Mouse (Mus musculus): Measurements from ENCODE around the gene Npsr1.

Gene Npsr1

GRCm38 (mm10) chr9:24097696-24098095, at the start of gene Npsr1:
Gene Npsr1, plus strand, starts transcription at chr9:24097996.
- in situ Hi-C loops (cut with MseI, MboI), result no loop called here

DNA sequence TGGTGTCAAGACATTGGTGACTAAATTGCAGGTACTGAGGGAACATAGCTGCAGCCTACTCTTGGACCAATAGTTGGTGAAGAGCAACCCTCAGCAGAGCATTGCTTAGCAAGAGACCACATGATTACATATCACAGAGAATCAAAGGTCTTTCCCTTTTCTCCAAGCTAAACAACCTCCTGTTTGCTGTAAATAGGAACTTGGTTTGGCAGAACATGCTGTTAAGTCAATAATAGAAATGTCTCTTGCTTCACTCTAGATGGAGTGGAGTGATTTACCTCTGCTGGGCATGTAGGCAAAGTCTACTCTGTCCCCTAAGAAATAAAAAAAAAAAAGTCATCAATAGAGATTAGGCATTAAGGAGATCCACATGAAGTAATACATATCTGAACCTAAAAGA, 46.3 kb upstream of the Npsr1 start:
- in situ Hi-C loops (cut with MseI, MboI), result no loop called here

GRCm38 (mm10) chr9:24063251-24063650, 34.5 kb upstream of the Npsr1 start:
- in situ Hi-C loops (cut with MseI, MboI), result no loop called here

DNA sequence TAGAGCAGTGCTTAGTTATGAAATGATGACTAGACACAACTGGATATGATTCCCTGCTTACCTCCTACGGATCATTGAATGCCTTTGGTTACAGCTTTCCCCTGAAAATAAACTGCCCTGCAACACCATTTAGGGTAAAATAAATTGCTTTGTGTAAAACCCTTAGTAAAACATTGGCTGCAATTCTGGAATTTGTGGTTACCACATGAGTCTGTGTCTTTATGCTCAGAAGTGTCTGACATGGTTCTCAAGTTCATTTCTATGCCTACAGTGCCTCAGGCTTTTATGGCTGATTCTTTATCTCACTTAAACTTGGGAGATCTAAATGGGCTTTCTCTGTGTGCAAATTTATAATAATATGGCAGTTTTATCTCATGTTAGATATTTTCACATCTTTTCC, 26.1 kb upstream of the Npsr1 start:
- in situ Hi-C loops (cut with MseI, MboI), result no loop called here

DNA sequence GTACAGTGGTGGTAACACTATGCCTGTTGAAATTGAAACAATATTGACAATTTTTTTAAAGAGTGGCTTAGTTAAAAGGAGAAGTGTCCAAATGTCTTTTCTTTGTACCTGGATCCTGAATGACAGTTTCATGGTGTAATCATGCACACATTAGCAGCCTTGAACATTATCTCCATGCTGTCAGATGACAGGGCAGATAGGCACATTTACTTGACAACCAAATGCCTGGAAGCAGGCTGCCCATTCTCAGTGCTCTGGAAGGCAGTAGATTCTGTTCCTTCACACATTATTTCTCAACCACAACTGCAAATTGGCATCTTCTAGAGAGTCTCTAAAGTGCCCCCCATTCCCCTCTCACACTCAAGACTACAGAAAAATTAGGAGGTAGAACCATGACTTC, 20.2 kb upstream of the Npsr1 start:
- in situ Hi-C loops (cut with MseI, MboI), result no loop called here

DNA sequence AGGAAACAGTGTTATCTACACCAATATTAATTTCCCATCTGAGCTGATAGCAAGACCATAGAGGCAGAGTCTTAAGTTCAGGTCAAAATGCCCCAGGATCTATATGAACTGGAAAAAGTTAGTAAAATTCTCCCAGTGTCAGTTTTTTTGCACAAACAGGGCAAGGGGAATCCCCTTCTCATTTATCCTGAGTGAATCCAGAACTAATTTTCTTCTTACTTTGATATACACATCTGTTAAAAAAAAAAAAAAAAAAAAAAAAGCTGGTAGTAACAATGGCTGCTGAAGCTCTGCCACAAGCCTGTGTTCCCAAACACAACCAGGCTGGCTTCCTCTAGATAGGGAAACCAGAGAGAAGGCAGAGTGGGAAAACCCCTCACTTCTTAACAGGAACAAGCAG, 5.9 kb upstream of the Npsr1 start:
- in situ Hi-C loops (cut with MseI, MboI), result no loop called here

DNA sequence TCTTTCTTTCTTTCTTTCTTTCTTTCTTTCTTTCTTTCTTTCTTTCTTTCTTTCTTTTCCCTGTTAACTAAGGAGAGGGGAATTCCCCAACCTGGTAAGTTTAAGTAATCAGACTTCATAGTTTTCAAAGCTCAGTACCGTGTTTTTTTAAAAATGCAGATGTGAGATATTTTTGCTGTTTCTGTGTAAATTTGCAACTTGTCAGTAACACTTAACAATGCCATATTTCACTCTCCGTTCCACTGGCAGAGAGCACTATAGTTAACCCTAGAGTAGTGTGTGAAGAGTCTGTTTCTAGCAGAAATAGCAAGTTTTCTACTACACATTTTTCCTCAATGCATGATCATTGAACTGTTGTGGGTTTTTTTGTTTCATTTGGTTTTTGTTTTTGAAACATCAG, 730 bp downstream of the Npsr1 start:
- in situ Hi-C loops (cut with MseI, MboI), result no loop called here

GRCm38 (mm10) chr9:24099631-24100030, 1.8 kb downstream of the Npsr1 start:
- in situ Hi-C loops (cut with MseI, MboI), result no loop called here

- in situ Hi-C loops (cut with MseI, MboI), result no loop called here
Measured at GRCm38 (mm10) chr9:24119423-24119822, 21.6 kb downstream of the Npsr1 start.

DNA sequence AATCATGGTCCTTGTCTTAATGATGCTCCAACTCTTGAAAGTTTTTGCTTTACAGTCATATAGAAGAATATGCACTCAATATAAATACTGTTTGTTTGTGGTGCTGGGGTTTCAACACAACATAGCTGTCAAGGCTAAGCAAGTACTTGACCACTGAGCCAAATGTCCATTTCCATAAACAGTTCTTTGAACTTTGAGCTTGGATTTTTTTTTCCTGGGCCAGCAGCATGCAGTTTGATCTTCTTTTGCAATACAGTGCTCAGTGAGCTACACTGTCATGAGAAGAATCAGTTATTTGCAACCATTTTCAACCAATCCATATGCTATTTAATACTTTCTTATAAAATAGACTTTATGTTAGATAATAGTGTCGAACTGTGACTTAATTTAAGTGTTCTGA, 35.3 kb downstream of the Npsr1 start:
- in situ Hi-C loops (cut with MseI, MboI), result no loop called here

DNA sequence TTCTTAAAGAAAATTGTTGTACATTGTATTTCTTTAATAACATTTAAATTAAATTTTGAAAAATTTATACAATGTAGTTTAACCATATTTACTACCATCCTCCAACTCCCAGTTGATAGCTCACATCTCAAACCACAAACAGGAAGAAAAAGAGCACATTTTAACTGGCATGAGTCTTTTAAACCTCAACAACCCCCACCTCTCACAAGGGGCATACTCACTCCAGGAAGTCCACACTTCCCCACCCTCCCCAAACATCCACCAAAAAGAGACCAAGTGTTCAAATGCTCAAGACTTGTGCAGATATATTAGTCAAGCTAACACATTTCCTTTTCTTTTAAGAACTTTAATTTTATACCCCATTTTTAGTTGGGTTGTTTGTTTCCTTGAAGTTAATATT, 38.6 kb downstream of the Npsr1 start:
- in situ Hi-C loops (cut with MseI, MboI), result no loop called here

DNA sequence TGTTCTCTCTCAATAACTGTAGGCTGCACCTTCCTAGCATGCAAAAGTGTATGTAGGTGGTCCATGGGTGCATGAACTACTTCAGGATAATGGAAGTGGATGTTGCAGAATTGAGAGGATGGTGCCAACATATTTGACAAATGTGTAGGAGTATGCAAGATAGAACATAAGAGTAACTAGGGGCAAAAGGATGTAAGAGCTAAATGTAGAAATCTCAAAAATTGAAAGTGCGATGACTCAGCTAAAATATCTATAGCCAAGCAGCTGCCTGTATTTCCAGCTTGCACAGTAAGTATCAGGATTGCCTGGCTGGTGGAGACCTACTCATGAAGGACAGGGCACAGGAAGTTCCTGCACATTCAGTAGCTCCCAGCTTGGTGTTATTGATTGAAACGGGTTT, 46.5 kb downstream of the Npsr1 start:
- in situ Hi-C loops (cut with MseI, MboI), result no loop called here

DNA sequence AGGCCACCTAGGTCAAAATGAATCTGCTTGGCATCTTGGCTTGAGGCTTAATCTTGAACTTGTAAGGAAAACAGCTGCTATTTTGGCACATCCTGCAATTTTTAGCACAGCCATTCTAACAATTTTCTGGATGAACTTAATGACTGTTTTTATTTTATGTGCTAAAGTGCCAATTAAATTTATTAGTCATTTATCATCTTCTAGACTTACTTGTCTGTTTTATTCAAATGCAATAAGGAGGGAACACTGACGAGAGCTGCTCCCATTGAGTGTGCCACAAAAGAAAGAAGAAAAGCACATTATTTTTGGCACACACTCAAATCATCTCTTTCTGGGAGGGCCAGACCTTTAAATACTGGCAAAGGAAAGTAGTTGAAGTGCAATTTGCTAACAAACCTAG, 59.4 kb downstream of the Npsr1 start:
- in situ Hi-C loops (cut with MseI, MboI), result no loop called here

- in situ Hi-C loops (cut with MseI, MboI), result no loop called here
Measured at GRCm38 (mm10) chr9:24160409-24160808, 62.6 kb downstream of the Npsr1 start.

DNA sequence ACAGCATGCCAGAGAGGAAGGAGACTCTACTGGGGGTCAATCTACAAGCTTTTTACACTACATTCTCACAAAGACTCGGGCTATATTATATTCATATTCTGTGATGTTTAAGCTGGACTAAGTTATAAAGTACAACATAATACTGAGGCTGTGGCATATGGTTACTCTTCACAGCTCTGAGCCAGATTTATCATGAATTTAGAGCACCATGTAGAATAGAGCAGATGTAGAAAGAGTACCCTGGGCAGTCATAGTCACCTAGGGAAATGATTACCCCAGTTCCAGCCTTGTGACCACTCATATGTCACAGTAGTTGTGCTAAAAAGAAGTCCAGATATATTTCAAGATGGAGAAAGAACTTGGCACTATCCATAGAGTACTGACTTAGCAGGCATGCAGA, 70.7 kb downstream of the Npsr1 start:
- in situ Hi-C loops (cut with MseI, MboI), result no loop called here

GRCm38 (mm10) chr9:24170728-24171127, 72.9 kb downstream of the Npsr1 start:
- in situ Hi-C loops (cut with MseI, MboI), result no loop called here

DNA sequence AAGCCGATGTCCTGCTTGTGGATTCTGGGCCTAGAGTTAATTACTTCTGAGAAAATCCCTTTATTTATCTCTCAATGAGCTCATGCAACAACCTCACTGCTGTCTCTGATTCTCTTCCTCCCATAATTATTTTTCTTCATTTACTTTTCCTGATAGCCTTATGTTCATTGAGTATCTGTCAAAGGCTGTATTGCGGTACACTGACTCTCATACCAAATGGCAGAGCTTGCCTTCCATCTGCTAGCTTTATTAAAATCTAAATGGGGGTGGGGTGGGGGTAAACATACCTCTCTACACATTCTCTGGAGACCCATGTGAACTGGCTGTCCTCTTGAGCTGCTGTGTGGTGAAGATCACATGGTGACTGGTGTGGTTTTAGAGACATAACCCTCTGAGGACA, 80.9 kb downstream of the Npsr1 start:
- in situ Hi-C loops (cut with MseI, MboI), result no loop called here

GRCm38 (mm10) chr9:24180926-24181325, 83.1 kb downstream of the Npsr1 start:
- in situ Hi-C loops (cut with MseI, MboI), result no loop called here

- in situ Hi-C loops (cut with MseI, MboI), result no loop called here
Measured at GRCm38 (mm10) chr9:24186289-24186688, 88.5 kb downstream of the Npsr1 start.

- in situ Hi-C loops (cut with MseI, MboI), result no loop called here
Measured at GRCm38 (mm10) chr9:24189511-24190260, 91.9 kb downstream of the Npsr1 start.

- in situ Hi-C loops (cut with MseI, MboI), result no loop called here
Measured at GRCm38 (mm10) chr9:24190261-24190588, 92.4 kb downstream of the Npsr1 start.

DNA sequence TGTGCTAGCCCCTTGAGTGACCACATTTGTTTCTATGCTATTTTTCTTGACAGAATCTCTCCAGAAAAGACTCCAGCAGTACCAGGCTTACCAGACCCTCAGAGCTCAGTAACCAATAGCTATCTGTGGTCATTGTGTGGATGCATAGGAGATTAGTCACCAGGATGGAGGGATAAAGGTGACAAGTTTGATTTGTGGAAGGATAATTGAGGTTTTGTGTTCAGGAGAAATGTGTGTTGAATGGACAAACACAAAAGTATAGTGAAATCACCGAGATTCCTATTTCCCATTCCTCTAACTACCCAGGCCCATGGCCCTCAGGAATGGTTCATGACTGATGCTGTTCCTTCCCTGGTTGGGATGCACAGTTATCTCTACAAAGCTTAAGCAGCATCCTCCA, 100.5 kb downstream of the Npsr1 start:
- in situ Hi-C loops (cut with MseI, MboI), result no loop called here

DNA sequence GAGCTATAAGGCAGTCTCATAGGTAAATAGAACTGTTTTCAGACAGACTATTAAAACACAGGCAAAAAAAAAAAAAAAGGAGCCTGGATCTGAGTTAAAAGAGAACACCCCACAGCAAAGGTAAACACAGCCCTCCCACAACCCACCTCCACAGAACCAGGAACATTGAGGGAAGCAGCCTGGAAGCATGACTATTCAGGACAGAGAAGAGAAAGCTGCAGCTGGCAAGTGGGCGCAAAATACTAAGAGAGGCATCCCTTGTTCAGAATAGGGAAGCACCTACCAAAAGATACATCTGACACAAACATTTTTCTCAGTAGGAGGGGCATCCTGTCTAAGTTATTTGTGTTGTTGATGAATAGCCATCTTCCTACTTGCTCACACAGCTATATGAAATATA, 113.8 kb downstream of the Npsr1 start:
- in situ Hi-C loops (cut with MseI, MboI), result no loop called here

- in situ Hi-C loops (cut with MseI, MboI), result no loop called here
Measured at GRCm38 (mm10) chr9:24217721-24218120, 119.9 kb downstream of the Npsr1 start.

Measured in mouse trophoblast stem cell (cell line).